Mouse (Mus musculus) bone marrow, adult 2 months (tissue): ENCODE data around the gene Gab1.
A peak's percentile ranks its signal among the peaks of the same experiment; 100 is the strongest.

Experiments used
- CTCF ChIP-seq: fragments of 200-500 bp; IDR thresholded peaks from 2 replicates; pipeline ENCODE4 v1.5.1; 2011; ENCODE audit warnings: low read length, control low read depth; ENCODE audit not compliant: control insufficient read depth, insufficient read depth
- POLR2A ChIP-seq: fragments of 200-500 bp; IDR thresholded peaks from 2 replicates; pipeline ENCODE4 v1.6.1; 2011; ENCODE audit warnings: low read depth, mild to moderate bottlenecking, control low read depth, low read length, borderline replicate concordance; ENCODE audit not compliant: control insufficient read depth

- no peak for TF ChIP-seq CTCF
- TF ChIP-seq POLR2A: peak; percentile 73
Observed at GRCm38 (mm10) chr8:80868801-80869323, 11.5 kb downstream of the Gab1 start.
